Mouse (Mus musculus) granulocyte monocyte progenitor cell, adult 5-6 weeks (primary cell): ENCODE results near the gene Hnrnpl. TPM values are rescaled to one million over a fixed set of nuclear protein-coding genes. Genes with fewer than 3 reads are reported as not detected.

Source experiments
- ATAC-seq: replicated peaks from 2 replicates; pipeline ENCODE4 v1.8.0; 2016; ENCODE audit warnings: mild to moderate bottlenecking, moderate TSS enrichment, inconsistent platforms; ENCODE audit not compliant: poor library complexity, severe bottlenecking
- total RNA-seq, 2 experiments: library from RNA; stranded (forward) in 1 of 2; stranded (reverse) in 1 of 2; fragments of 200-712, 200-1000 nt in 1 of 2; fragments of >200 nt in 1 of 2; fragmentation: Nextera tagmentation in 1 of 2; gene quantifications; 2 replicates each; pipeline ENCODE4 v1.2.3; 2014 to 2017

The Hnrnpl gene
- total RNA-seq, 2 experiments from 2014 or later = 296 to 510 TPM

- peak; percentile 25 for ATAC-seq
These were observed 15.6 kb downstream of the Hnrnpl start for GRCm38 (mm10) chr7:28823932-28824331.

- ATAC-seq = peak; percentile 88
These were observed 16.8 kb downstream of the Hnrnpl start, which contains the start of gene Ech1 for GRCm38 (mm10) chr7:28824941-28825685. Gene Ech1 (plus strand): TSS chr7:28825217.

- ATAC-seq = no peak
These were observed 17.5 kb downstream of the Hnrnpl start for GRCm38 (mm10) chr7:28825686-28826401.

GRCm38 (mm10) chr7:28826402-28826772 is 18.0 kb downstream of the Hnrnpl start:
- ATAC-seq = no peak

- ATAC-seq = no peak
These were observed 19.0 kb downstream of the Hnrnpl start for GRCm38 (mm10) chr7:28827338-28827737.

- ATAC-seq = no peak
These were observed 21.5 kb downstream of the Hnrnpl start for GRCm38 (mm10) chr7:28829821-28830220.

GRCm38 (mm10) chr7:28830981-28831380 is 22.6 kb downstream of the Hnrnpl start:
- ATAC-seq = no peak

GRCm38 (mm10) chr7:28831411-28832125 is 23.2 kb downstream of the Hnrnpl start:
- ATAC-seq = no peak

- peak; percentile 88 for ATAC-seq
These were observed 23.8 kb downstream of the Hnrnpl start for GRCm38 (mm10) chr7:28832137-28832536.

- ATAC-seq = no peak
These were observed 25.5 kb downstream of the Hnrnpl start, which contains the start of gene Lgals4 for GRCm38 (mm10) chr7:28833723-28834347. Gene Lgals4 (plus strand): TSS chr7:28833854.

- no peak for ATAC-seq
These were observed 28.6 kb downstream of the Hnrnpl start for GRCm38 (mm10) chr7:28836936-28837335.

- peak; percentile 84 for ATAC-seq
These were observed 30.0 kb downstream of the Hnrnpl start for GRCm38 (mm10) chr7:28838331-28838730.

GRCm38 (mm10) chr7:28847273-28847672 is 38.9 kb downstream of the Hnrnpl start:
- no peak for ATAC-seq

GRCm38 (mm10) chr7:28849700-28850236 is 41.4 kb downstream of the Hnrnpl start:
- ATAC-seq = no peak

- no peak for ATAC-seq
These were observed 42.3 kb downstream of the Hnrnpl start for GRCm38 (mm10) chr7:28850642-28851041.

GRCm38 (mm10) chr7:28859953-28860352 is 51.6 kb downstream of the Hnrnpl start:
- no peak for ATAC-seq

GRCm38 (mm10) chr7:28860898-28861297 is 52.6 kb downstream of the Hnrnpl start:
- no peak for ATAC-seq

- ATAC-seq = no peak
These were observed 54.6 kb downstream of the Hnrnpl start for GRCm38 (mm10) chr7:28862817-28863499.

GRCm38 (mm10) chr7:28863540-28863939 is 55.2 kb downstream of the Hnrnpl start, which contains the start of gene Lgals7:
Gene Lgals7 (plus strand): TSS chr7:28863853.
- no peak for ATAC-seq
